Mouse (Mus musculus) thymus, postnatal 25 days (tissue): ENCODE data around the gene Lars2.
"Not testable (repeated sequence)": the region's sequence is repeated elsewhere in the genome, so short reads cannot be mapped to it uniquely, and the experiment has no call there.

Experiments used
- DNase-seq: peaks from one replicate; pipeline ENCODE4 v3.0.0; 2022

Gene Lars2

DNA sequence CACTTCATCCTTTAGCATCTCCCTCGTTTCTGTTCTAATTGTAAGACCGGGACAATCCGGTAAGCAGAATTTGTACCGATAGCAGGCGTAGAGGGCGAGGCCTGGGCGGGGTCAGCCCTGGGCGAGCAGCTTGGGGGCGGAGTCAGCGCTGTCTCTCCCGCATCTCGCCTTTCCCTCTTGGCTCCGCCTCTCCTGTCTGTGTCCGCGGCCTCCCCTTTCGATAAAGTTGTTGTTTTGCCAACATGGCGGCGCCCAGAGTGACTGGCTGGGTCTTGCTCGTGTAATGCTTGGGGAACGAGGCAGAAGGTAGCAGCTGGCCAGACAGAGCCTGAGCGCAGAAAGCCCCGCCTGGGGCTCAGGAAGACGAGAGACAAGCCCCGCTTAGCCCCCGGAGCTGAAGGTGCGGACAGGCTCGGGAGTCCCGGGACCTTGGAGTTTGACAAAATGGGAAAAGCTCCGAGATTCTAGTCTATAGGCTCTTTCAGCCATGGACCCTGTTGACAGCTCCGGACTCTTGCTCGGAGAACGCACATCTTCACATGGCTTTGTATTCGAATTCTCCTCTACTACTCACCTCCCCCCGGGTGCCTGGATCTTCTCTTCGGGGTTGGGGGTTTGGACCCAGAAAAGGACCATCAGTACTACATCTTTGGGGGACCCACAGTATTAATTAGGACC lies at the start of gene Lars2:
TSS of gene Lars2 (plus strand) at position 220 of the 678 bp plus-strand sequence.
- DNase-seq = peak; percentile 91

DNA sequence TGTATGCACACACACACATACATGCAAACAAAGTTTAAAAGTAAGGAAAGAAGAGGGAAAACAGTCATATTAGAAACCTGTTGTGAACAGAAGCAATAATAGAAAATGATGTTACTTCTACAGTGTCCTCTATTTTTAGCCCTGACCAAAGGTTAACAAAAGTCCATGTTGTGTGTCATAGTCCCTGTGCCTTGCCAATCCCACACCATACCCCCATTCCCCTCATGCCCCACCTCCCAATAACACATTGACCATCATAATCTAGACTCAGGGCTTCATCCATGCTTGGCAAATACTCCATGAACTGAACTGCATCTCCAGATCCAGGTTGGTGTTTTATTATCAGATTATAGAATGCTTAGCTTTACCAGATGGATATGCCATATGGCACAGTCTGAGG lies 40.6 kb upstream of the Lars2 start:
- no peak for DNase-seq

DNA sequence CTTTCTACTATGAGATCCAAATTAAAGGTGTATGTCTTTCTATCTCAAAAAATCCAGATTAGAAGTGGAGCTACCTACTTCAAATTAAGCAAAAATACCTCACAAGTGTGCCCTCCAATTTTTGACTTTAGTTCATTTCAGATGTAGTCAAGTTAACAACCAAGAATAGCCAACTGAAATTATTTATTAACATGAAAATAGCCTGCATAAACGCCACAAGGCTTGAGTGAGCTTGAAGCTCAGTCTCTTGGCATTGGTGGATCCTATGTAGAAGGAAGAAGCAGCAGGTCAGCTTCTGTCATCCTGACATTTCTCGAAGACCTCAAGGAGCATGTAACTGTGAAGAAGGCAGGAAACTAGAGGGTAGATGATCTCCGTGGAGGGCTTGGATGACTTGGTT lies 38.4 kb upstream of the Lars2 start:
- no peak for DNase-seq

DNA sequence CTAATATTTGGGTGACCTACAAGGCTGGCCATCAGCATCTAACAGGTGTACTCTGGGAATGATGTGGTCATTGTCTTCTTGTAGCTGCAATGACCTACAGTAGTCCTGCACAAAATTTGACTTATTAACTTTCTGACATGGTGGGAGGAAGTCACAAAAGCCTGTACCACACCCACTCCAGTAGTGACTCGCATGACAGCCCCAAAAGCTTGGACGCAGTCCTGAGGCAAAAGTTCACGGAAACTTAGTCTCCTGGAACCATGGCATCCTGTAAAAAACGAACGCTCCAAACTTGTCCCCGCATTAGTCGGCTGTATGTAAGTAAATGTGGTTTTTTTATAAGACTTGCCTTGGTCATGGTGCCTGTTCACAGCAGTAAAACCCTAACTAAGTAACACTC lies 36.9 kb upstream of the Lars2 start:
- DNase-seq = no peak

DNA sequence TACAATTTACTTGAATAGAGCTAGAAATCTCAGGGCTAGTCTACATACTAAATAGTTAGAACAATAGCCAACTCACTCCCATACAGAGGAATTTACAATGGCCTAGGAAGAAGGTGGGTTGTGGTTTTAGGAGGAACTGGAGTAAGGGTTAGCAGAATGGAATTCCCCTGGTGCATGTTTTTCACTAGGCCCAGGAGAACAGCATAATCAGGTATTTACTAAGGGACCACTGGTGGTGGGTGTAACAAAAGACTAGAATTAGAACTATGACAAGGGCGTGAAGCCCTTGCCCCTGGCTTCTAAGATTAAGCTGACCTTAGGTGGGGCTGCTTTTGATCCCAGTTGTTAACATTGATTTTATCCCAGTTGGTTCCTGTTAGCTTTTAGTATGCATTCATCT lies 36.5 kb upstream of the Lars2 start:
- DNase-seq = not testable (repeated sequence)

DNA sequence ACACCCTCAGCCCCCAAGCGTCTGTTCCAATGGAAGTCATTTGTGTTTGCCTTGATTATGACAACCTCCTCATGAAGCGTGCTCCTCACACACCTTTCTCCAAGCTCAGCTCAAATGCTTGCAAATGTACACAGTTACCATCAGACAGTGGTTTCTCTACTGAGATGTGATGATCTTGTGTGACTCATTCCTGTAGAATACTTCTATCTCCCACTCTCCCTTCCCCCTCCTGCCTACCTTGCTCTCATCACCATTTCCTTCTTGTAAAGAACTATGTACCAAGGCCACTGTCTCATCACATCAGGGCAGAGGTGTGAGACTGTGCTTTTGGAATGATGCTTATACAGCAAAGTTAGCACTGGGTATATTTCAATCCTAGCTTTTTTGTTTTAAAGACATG lies 33.2 kb upstream of the Lars2 start:
- no peak for DNase-seq

DNA sequence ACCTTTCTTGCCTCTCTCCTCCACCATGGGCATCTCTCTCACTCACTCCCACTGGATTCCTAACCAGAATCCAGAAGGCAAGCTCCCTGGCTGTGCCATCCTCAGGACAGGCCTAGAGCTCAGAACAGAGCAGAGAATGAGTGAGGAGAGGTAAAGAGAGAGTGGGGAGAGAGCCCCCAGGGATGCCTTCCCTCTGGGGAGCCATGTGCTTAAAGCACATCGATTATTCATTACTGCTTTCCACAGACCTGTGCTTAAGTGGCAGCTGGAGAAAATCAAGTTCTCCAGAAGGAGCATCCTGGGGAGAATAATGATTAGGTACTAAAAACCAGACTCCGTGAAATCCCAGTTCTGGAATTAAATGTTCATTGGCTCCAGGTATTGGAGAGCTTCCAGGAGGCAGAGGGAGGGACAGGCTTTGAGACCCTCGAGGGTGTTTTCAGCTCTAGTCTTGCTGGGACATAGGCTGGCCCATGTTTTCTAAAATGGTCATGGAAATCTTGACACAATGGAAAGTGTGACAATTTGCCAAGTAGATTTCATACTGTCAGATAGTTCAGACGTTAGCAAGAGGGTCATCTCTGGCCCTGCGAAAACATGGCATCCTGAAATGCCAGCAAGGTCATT lies 31.6 kb upstream of the Lars2 start:
- no peak for DNase-seq

DNA sequence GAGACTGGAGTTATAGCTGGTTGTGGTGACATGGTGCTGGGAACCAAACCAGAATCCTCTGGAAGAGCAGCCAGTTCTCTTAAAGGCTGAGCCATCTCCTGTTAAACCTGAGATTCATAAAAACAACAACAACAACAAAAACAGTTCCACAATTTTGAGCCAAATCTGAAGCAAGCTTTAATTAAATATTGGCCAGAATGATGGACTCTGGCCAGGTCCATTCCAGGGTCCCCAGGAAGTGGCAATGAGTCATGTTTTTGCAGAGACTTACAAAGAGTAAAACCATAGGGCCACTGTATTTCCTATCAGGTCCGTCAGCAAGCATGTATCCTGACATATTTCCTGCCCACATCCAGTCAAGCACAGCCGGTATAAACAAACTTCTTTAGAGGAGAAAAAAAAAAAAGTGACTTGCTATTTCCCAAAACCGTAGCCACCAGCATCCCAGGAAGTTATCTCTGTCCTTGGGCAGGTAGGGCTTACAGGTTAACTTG lies 27.0 kb upstream of the Lars2 start:
- DNase-seq = no peak

DNA sequence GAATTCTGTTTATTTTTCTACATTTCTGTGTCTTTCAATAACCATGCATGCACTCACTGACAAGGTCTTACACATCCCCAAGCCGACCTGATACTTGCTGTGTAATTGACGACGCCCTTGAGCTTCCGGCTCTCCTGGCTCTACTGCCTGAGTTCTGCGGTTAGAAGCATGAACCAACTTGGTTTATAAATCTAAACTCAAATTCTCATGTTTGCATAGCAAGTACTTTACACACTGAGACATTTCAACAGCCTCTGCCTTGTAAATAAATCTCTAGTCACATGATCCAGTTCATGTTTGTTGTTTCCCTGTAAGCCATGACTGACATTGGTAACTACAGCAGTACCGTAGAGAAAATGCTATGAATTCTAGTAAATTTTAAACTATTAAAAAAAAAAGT lies 25.5 kb upstream of the Lars2 start:
- no peak for DNase-seq

DNA sequence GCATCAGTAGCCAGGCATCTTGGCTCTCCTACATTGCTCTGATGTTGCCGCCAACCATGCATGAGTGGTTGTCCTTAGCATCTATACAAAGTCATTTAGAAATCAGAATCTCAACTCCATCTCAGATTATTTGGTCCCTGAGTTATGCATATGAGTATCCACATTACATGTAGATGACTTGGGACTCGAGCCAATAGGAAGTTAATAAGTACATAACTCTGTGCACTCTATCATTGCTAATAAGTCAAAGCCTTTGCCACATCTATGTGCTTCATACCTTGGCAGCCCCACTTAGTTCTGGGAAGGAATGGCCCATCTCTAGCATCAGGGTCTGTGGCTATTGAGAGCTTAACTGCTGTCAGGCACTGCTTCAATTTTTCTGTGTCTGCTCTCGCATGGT lies 23.7 kb upstream of the Lars2 start:
- DNase-seq = no peak

DNA sequence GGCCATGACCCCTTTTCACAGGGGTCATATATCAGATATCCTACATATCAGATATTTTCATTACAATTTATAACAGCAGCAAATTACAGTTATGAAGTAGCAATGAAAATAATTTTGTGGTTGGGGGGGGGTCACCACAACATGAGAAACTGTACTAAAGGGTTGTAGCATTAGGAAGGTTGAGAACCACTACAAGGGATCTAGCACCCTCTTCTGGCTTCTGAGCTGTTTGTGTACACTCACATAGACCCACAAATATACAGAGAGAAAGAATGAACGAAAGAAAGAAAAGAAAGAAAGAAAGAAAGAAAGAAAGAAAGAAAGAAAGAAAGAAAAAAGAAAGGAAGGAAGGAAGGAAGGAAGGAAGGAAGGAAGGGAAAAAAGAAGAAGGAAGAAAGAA lies 17.4 kb upstream of the Lars2 start:
- DNase-seq = not testable (repeated sequence)

DNA sequence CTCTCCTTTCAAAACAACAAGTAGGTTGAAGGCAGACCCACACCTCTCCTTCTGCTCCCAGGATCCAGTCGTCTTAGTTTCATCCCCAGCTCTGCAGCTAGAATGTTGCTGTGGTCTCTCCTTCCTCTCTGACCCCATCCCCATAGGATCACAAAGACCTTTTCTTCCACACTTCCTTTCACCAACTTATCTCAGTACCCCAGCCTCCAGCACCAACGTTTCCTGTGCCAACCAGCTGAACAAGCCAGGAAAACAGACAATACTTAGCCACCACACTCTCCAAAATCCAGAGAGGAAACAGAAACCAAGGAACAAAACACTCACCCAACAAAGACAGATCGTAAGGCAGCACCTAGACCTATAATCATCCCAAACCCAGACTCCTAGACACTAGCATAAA lies 6.7 kb upstream of the Lars2 start:
- DNase-seq = no peak

DNA sequence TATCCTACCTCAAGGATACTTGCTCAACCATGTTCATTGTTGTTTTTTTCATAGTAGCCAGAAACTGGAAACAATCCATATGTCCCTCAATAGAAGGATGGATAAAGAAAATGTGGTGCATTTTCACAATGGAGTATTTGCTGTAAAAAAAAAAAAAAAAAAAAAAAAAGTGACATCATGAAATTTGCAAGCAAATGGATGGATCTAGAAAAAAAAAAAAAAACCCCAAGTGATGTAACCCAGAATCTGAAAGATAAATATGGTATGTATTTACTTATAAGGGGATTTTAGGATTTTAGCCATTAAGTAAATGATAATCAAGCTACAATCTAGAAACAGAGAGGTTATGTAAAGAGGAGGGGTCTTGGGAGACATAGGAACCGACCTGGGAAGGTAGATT lies 1.4 kb upstream of the Lars2 start:
- DNase-seq = no peak

DNA sequence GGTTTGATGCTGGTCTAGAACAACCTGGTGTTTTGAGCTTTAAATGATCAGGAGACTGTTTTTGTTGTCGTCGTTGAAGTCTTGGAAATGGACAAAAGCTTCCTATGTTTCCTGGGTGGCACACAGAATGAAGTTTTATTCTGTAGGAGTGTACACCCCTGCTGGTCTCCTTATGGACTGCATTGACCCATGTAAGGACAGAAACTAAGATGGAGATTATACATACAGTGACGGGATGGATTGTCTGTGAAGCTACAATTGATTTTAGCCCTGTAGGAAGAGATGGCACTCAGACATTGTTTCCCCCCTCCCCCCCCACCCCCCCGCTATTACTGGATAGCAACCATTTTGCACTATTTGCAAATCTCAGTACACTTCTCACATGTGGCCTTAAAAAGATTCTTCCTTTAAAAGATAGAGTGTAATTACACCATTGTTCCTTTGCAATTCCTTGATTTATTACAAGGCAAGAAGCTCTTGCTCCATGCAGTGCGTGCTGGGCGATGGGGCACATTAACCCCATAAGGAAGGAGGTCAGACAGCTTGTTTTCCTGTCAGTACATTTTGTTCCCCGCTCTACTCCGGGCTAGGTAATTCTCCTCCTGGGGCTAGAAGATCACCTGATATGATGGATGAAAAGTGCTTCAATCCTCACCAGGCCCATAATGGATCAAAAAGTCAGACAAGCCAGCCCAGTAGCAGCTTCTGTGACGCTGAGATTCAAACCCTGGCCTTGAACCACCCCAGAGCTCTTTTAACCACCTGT lies 602 bp upstream of the Lars2 start:
- DNase-seq = no peak

DNA sequence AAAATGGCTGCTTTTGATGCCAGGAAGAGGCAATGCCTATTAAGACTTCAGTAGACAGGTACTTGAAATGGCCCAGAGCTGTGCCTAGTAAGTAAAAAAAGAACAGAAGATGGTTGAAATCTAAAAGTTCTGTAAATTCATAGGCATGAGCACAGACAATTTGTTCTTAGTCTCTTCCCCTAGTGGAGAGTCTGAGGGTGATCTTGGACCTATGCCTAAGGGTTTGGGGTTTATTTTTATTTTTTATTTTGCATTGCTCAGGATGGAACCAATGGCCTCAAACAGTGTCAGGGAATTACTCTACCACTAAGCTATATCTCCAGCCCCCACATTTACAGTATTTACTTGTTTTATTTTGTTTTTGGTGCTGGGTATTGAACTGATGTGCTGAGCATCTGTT lies 909 bp downstream of the Lars2 start:
- no peak for DNase-seq

DNA sequence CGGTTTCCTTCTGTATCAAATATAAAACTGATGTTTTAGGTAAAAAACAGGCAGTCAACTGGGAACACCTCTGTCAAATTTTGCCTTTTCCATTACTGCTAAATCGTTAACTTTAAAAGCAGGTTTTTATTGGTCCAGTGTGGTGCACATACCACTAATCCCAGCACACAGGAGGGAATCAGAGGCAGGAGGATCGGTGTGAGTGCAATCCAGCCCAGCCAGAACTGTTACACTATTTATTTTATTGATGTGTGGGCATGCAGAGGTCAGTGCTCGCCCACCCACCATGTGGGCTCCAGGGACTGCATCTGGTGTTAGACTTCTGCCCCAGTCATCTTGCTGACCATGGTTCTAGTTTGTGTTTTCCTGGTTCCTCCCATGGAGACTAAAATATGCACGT lies 15.7 kb downstream of the Lars2 start:
- DNase-seq = no peak

DNA sequence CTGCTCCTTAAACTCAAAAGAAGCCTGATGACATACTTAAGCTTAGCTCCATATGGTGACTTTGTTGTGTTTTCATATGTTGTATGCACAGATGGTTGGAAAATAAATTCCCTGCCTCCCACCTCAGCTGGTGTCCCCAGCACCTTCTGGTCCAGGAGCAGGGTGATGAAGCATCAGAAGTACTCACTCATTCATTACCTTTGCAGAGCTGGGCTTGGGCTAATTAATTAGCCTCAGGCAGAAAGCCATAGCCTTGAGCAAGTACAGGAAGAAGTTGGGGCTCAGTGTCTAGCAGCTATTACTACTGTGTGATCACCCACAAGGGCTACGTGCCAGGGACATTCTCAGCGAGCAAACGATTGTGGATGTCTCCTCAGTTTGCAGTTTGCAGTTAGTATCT lies 18.0 kb downstream of the Lars2 start:
- no peak for DNase-seq

DNA sequence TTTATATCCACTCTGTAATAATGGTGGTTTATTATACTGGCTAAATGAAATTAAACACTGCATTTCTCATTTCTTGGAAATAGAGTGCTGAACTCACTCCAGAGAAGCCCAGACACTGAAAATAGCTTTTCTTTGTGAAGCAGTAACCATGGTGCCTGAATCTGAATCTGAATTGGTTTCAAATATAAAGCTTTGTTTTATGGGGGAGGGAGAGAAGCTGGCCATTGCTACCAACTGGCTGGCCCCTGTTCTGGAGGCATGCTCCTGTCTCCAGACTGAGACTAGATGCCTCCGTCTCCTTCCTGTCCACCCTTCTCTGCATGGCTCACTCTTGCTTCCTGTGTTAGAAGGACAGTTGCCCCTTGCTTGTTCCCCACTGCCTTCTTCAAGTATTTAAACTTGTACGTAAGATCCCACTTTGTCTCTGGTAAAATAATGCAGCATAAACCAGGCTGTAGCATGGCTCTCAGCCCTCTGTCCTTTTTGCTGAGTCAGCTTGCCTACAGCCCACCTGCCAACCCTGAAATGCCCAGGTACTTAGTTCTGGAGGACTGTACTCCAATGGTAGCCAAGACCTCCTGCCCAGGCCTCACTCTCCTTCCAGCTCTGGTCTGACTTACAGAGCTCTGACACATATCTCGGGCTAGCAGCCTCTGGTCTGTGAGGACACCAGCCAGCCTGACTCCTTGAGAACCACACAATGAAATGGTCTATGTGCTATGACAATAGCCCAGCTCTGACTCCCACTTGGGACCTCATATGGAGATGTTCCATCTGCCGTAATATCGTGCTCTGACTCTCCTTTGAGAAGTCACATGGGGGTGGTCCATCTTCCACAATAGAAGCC lies 18.8 kb downstream of the Lars2 start:
- no peak for DNase-seq

DNA sequence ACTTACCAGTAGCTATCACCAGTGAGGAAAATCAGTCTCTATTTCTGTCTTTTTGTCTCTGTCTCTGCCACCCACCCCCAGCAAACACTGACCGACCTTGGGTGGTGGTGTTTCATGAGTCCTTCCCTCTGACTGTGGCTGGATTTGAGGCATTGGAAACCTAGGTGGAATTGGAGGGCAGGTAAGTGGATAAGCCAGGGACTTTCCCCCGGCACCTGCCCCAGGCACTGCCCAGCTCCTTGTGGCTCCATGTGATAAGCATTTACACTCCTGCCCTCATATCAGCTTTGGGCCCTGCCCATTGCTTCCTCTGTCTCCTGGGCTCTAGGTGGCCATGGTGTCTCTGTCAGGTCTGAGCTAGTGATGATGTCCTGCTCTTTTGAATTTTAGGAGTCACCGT lies 19.6 kb downstream of the Lars2 start:
- no peak for DNase-seq

DNA sequence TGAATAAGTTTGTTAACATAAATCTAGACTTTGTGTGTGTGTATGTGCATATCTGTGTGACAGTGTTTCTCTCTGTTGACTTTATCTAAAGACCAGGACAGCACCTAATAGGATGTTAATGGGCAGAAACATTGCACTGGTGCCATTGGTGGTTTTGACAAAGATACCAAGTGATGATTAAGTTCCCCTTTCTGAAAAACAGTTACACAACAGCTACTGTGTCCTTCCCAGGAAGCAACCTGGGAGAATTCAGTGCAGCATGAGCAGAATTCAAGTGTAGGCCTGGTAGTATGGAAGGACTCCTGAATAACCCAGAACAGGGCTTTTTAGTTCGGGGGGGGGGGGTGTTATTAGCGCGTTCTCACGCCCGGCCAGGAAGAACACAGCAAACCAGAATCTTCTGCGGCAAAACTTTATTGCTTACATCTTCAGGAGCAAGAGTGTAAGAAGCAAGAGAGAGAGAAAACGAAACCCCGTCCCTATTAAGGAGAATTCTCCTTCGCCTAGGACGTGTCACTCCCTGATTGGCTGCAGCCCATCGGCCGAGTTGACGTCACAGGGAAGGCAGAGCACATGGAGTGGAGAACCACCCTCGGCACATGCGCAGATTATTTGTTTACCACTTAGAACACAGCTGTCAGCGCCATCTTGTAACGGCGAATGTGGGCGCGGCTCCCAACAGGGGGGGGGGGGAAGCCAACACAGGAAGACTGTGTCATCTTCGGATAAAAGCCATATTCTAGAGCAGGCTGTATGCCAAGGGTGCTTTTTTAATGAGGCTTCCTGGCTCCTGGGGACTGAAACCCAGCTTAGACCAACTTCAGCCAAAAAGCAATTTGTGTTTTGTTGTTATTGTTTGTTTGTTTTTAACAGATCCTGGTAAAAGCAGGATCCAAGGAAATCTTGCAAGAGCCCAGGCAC lies 21.6 kb downstream of the Lars2 start:
- DNase-seq = not testable (repeated sequence)

DNA sequence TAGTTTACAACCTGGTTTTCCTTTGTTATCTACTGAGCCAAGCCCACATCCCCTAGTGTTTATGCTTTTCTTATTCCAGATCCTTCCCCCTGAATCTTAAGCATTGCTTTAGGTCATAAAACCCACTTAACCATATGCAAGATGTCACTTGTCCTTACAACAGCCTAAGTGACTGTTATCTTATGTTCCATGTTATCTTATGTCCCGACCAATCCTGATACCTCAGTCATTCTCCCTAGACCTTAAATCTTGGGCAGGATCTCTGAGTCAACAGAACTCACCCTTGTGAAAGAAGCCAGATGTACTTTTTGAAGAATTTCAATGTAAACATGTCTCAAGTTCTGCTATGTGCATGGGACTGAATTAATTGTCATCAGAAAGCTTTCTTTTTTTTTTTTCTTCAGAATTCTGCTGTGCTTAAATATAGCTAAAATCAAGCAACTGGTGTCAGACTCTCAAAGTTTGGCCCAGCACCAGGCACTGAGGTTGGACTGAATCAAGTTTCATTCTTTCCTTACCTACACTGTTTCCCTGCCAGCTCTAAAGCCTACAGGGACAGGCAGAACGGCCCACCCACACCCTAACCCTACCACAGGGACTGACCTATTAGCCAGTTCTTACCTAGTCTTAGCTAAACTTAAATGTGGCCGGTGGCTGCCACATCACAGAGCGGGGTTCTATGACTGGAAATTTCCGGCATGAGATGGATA lies 24.6 kb downstream of the Lars2 start:
- no peak for DNase-seq
